Mouse (Mus musculus) cerebellum, postnatal 36 days (tissue): Measurements from ENCODE around the gene Sept6.
"Not testable (repeated sequence)": the region's sequence is repeated elsewhere in the genome, so short reads cannot be mapped to it uniquely, and the experiment has no call there.

Source experiments
- DNase-seq, 2 experiments: peaks; one replicate each; pipeline ENCODE4 v3.0.0; 2021 to 2022; ENCODE audit warnings: mixed read lengths in 2 of 2

The Sept6 gene

GRCm38 (mm10) chrX:36969501-36969900 lies 22.1 kb downstream of the Sept6 start:
- DNase-seq, result no peak

GRCm38 (mm10) chrX:36956674-36957073 lies 34.9 kb downstream of the Sept6 start:
- no peak for DNase-seq

- no peak for DNase-seq
Observed at GRCm38 (mm10) chrX:36941106-36941505, 50.5 kb downstream of the Sept6 start.

GRCm38 (mm10) chrX:36939806-36940413 lies 51.7 kb downstream of the Sept6 start:
- DNase-seq, result peak; percentile 7 to 11

- no peak for DNase-seq
Observed at GRCm38 (mm10) chrX:36935326-36935966, 56.1 kb downstream of the Sept6 start.

- no peak for DNase-seq
Observed at GRCm38 (mm10) chrX:36930574-36930973, 61.0 kb downstream of the Sept6 start.

- no peak for DNase-seq
Observed at GRCm38 (mm10) chrX:36929694-36930093, 61.9 kb downstream of the Sept6 start.

- no peak for DNase-seq
Observed at GRCm38 (mm10) chrX:36928791-36929190, 62.8 kb downstream of the Sept6 start.

GRCm38 (mm10) chrX:36921346-36921745 lies 70.2 kb downstream of the Sept6 start:
- no peak for DNase-seq

- no peak for DNase-seq
Observed at GRCm38 (mm10) chrX:36917749-36918148, 73.8 kb downstream of the Sept6 start.

- peak; percentile 43 to 48 for DNase-seq
Observed at GRCm38 (mm10) chrX:36911343-36911742, 80.3 kb downstream of the Sept6 start.

GRCm38 (mm10) chrX:36906539-36906938 lies 85.1 kb downstream of the Sept6 start:
- no peak for DNase-seq

GRCm38 (mm10) chrX:36903115-36903768 lies 88.4 kb downstream of the Sept6 start:
- DNase-seq, result peak; percentile 92 to 94

GRCm38 (mm10) chrX:36902321-36903114 lies 89.1 kb downstream of the Sept6 start, which contains the start of gene Nkrf:
Gene Nkrf, minus strand, starts transcription at chrX:36902899.
- DNase-seq, result peak; percentile 41 to 50

GRCm38 (mm10) chrX:36901655-36902054 lies 89.9 kb downstream of the Sept6 start:
- no peak for DNase-seq

GRCm38 (mm10) chrX:36898931-36899330 lies 92.7 kb downstream of the Sept6 start:
- not testable (repeated sequence) for DNase-seq

GRCm38 (mm10) chrX:36884719-36885118 lies 106.9 kb downstream of the Sept6 start:
- no peak for DNase-seq

- DNase-seq, result peak in 1 of 2 experiments; percentile 17
Observed at GRCm38 (mm10) chrX:36874704-36875128, 116.9 kb downstream of the Sept6 start.

GRCm38 (mm10) chrX:36874178-36874696 lies 117.4 kb downstream of the Sept6 start:
- DNase-seq, result peak; percentile 84 to 92

- no peak for DNase-seq
Observed at GRCm38 (mm10) chrX:36873765-36874164, 117.8 kb downstream of the Sept6 start, which contains the start of the genes Ube2a and C330007P06Rik. Gene Ube2a, plus strand, starts transcription at chrX:36873900. Gene C330007P06Rik, minus strand, starts transcription at chrX:36874111.

- no peak for DNase-seq
Observed at GRCm38 (mm10) chrX:36870372-36870771, 121.2 kb downstream of the Sept6 start.

- DNase-seq, result no peak
Observed at GRCm38 (mm10) chrX:36864609-36865328, 126.8 kb downstream of the Sept6 start.
